Mouse (Mus musculus) myocyte (in vitro differentiated cells): Measurements from ENCODE around the gene 2700097O09Rik.

Experiments used
- CEBPB ChIP-seq: IDR thresholded peaks from 2 replicates; pipeline ENCODE4 v1.6.1; 2011; ENCODE audit warnings: mild to moderate bottlenecking, moderate library complexity; ENCODE audit not compliant: poor library complexity, insufficient read depth, severe bottlenecking
- E2F4 ChIP-seq: IDR thresholded peaks from one replicate; pipeline ENCODE4 v1.6.1; 2011; ENCODE audit warnings: mild to moderate bottlenecking, control low read depth, moderate library complexity; ENCODE audit not compliant: insufficient read depth
- MAX ChIP-seq: IDR thresholded peaks from one replicate; pipeline ENCODE4 v1.6.1; 2011; ENCODE audit warnings: low read depth, mild to moderate bottlenecking, control low read depth
- MYOG ChIP-seq, 3 experiments: IDR thresholded peaks; one replicate each; pipeline ENCODE4 v1.6.1; 2011; ENCODE audit warnings: control low read depth in 2 of 3, low read depth in 2 of 3, mild to moderate bottlenecking in 2 of 3; ENCODE audit not compliant: insufficient read length in 2 of 3, control insufficient read depth in 1 of 3, insufficient read depth in 1 of 3
- POLR2A ChIP-seq: IDR thresholded peaks from one replicate; pipeline ENCODE4 v1.6.1; 2011; ENCODE audit warnings: low read depth, mild to moderate bottlenecking, control low read depth, moderate library complexity; ENCODE audit not compliant: insufficient read length
- POLR2AphosphoS2 ChIP-seq: IDR thresholded peaks from one replicate; pipeline ENCODE4 v1.6.1; 2011; ENCODE audit warnings: low read depth, control low read depth; ENCODE audit not compliant: insufficient read length
- TCF12 ChIP-seq: IDR thresholded peaks from one replicate; pipeline ENCODE4 v1.6.1; 2011; ENCODE audit warnings: mild to moderate bottlenecking, control low read depth; ENCODE audit not compliant: poor library complexity, insufficient read depth, severe bottlenecking

DNA sequence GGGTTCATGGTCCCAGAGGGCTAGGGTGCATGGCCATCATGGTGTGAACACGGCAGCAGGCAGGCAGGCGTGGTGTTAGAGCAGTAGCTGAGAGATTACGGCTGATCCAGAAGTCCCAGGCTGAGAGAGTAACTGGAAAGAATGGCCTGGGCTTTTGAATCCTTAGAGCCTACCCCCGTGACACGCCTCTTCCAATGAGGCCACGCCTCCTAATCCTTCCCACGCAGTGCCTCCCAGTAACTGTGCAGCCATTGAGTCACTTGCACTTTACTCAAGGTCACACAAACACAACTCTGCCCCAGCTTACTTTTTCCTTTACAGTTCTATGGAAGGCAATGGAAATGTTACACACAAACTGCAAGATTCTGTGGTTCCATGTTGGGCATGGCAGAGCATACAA is 73.8 kb downstream of the 2700097O09Rik start:
- TF ChIP-seq MAX: no peak
- TF ChIP-seq POLR2A: no peak
- no peak for TF ChIP-seq E2F4
- TF ChIP-seq POLR2AphosphoS2: no peak
- TF ChIP-seq TCF12: no peak
- no peak for TF ChIP-seq MYOG (IDR thresholded peaks at IDR 0.05; ENCODE audit: control insufficient read depth in 1 of 3, insufficient read depth in 1 of 3, insufficient read length in 2 of 3, low read depth in 2 of 3)
- TF ChIP-seq CEBPB: no peak
